Mouse (Mus musculus) erythroblast, embryonic 14.5 days (primary cell): ENCODE data around the gene Ric8a.

Experiments
- GATA1 ChIP-seq: IDR thresholded peaks from 2 replicates; pipeline ENCODE4 v1.6.1; 2012; ENCODE audit warnings: low read length, inconsistent platforms, mixed read lengths
- TAL1 ChIP-seq: IDR thresholded peaks from 3 replicates; pipeline ENCODE4 v1.6.1; 2012; ENCODE audit warnings: low read length, inconsistent platforms, mixed read lengths

- no peak for TF ChIP-seq TAL1
- no peak for TF ChIP-seq GATA1
Measured at GRCm38 (mm10) chr7:140864761-140865160, 8.0 kb downstream of the Ric8a start.
